Mouse (Mus musculus) spleen, adult 18-20 months (tissue): ENCODE data around the gene Sdr42e1.

Source experiments
- DNase-seq, 2 experiments: peaks; one replicate each; pipeline ENCODE4 v3.0.0; 2022; ENCODE audit warnings: mixed read lengths in 2 of 2

The Sdr42e1 gene

DNA sequence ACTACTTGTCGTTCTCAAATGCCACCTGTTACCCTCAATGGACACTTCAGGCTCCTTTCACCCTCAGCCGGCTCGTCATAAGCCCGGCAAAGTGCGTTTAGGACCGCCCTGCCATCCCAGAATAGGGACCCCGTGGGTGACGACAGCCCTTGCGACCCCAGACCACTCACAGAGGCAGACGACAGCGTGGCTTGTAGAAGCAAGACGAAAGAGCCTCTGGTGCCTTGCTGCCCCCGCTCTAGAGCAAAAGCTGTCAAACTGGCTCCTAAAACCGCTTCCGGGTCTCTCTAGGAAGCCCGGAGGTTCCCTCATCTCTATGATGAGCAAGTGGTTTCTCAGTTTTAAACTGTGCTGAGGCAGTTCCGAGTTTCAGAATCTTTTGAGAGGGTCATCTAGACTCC, at the start of gene Sdr42e1:
TSS of gene Sdr42e1 (minus strand) at position 260 of the 401 bp plus-strand sequence.
- DNase-seq, result peak; percentile 24 to 50

DNA sequence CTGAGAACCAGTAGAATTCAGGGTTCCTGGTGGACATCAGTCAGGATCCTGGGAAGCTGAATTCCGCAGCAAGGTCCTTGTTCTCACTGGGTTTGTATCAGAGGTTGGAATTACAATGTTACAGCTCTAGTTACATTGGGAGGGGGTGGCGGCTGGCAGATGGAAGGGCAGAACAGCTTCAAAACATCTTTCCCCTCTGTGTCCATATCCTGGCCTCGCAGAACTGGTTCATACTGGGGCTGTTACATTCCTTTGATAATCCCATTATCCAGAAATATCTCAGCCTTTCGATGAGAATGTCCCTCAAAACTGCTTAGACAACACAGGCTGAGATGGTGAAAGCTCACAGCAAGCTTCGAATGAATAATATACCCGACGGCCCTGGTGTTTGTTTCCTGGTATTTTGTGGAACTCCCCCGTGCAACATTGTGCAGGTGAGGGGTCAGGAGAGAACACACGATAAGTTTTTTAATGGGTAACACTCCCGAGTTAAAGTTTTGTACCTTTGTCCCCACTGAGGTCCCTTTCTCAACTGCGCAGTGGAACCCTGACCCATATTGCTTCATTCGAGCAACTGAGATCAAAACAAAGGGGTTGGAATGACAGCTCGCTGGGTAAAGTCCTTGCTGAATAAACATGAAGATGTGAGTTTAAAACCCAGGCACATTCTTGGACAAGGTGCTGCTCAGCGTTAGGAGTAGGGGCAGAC, 44.8 kb upstream of the Sdr42e1 start:
- DNase-seq, result no peak

DNA sequence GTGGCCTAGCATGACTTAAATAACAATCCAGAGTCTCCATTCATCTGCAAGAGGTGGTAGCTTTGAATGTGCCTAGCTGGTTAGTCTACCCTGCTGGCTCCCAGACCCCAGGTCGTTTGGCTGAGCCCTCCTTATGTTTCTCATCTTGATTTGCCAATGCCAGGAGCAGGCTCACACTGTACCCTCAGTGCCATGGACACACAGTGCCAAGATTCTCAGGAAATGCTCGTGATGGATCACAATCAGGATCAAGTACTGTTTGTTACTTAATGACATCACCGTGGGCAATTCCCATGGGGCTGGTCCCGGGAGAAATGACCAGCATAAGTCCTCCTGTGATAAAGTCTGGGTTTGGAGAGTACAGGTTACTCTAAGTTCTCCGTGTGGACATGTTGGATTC, 42.4 kb upstream of the Sdr42e1 start:
- DNase-seq, result no peak

DNA sequence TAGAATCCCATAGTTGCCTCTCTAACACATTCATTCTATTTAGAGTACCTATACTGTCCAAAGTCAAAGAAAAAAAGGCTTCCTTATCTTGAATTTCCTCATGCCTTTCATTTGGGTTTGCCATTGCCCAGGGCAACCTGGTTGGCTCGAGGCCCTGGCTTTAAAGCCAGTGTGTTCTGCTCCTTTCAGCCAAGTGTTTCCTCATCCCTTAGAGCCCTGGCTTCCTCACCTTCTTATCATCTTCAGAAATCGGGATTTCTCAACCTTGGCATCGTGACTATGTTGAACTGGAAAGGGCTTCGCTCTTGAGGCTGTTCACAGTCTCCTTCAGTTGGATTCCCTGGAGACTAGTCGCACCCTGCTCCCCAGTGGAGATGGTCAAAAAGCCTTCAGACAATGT, 41.1 kb upstream of the Sdr42e1 start:
- no peak for DNase-seq

DNA sequence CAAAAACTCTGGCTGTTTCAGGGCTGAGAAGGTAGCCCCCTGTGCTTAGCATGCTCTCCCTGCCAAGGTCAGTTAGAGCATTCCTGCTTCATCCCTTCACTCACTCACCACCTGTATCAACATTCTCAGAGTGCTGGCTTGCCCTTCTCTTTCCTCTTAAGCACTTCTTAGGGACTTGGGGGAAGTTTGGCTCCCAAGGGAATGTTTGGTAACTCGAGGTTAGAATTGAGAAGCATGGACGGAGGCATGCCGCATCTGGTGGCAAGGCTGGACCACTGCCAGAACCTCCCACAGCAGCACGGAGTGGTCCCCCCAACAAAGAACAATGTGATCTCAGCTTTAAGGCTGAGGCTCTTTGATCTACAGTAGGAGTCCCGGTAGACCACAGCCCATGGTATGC, 38.7 kb upstream of the Sdr42e1 start:
- no peak for DNase-seq

DNA sequence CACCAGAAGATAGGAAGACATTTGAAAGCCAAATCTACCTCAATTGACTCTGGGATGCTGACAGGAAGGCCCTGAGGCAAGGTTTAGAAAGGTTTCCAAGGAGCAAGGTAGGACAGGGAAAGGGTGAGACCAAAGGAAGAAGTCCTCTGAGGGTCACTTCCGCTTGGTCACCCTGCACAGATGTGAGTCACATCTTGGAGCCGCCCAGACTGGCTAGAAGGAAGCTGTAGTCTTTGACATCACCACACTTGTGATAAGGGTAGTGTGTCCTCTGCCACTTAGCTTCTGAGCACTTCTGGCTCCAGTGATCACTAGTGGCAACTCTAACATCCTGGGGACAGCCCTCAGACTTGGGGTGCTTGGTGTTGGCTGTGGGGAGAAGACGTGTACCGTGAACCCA, 32.7 kb upstream of the Sdr42e1 start:
- no peak for DNase-seq

DNA sequence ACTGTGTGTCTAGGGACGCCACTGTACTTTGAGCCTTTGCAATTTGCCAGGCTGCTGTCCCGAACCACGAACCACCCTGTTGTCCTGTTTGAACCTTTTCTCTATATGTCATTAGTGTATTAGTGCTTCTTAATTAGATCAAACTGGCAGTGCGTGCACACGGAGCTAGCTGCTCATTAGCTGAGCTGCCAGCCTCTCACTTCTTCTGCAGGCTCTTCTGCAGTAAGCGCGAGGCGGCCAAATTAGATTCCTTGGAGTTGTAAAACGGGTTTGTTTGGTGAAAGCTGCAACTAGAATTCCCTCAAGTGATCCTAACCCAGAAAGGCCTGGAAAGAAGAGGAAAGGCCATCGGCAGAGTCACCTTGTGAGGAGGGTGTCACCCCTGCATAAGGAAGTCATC, 29.2 kb upstream of the Sdr42e1 start:
- no peak for DNase-seq

DNA sequence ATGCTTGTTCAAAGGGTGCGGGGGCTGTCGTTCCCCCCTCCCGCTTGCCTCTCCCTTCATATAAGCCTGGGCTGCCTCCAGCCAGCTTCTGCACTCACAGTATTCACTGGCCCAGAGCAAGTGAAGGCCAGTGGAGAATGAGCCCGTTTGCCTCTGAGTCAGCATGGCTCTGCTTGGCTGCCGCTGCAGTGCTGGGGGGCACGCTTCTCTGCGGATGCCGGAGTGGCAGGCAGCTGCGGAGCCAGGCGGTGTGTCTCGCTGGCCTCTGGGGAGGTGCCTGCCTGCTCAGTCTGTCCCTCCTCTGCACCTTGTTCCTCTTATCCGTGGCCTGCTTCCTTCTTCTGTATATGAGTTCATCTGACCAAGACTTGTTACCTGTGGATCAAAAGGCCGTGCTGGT, 28.4 kb upstream of the Sdr42e1 start, which contains the start of gene Hsd17b2:
TSS of gene Hsd17b2 (plus strand) at position 46 of the 400 bp plus-strand sequence.
- peak; percentile 6 to 10 for DNase-seq

DNA sequence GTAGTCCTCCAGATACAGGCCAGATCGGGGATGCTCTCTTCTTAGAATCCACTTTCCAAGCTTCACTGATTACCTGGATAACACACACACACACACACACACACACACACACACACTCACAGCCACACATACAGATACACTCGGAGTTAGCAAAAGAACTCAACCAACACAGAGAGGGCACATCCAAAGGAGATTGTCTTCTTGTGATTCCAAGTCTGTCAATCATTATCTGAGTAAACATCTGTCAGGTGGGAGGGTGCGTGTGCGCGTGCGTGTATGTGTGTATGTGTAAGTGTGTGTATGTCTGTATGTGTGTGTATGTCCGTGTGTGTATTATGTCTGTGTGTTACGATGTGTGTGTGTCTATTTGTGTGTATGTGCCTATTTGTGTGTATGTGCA, 27.8 kb upstream of the Sdr42e1 start:
- no peak for DNase-seq

DNA sequence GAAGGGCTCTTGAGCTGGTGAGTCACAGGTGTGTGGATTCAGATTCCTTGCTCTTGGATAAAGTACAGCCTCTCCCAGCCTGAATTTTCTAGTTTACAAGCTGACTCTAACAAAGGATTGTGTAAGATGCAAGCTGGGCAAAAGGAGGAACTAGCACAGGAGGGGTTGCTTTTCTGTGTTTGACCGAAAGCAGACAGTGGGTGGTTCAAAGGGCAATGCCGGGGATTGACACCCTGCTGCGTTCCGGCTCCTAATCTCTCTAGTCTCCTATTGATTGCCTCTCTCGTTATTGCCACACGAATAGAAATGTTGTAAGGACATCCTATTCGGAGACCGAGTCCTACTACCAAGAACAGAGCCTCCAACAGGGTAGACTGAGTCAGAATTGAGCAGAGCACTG, 27.2 kb upstream of the Sdr42e1 start:
- DNase-seq, result no peak

DNA sequence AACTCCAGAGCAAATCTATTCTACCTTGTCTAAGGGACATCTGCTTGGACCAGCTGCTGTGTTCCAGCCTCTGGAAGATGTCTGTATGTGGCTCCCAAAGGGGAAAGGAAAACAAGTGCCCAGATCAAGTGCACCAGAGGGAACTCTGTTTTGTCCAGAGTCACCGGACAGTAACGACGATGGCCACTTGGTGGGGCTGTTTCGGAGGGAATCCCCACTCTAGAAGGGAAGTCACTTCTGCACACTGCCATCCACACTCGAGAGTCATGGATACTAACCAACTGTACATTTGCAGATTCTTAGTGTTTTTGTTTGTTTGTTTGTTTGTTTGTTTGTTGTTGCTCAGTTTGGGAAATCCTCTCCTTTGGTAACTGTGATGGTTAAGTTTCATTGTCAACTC, 23.8 kb upstream of the Sdr42e1 start:
- DNase-seq, result no peak

DNA sequence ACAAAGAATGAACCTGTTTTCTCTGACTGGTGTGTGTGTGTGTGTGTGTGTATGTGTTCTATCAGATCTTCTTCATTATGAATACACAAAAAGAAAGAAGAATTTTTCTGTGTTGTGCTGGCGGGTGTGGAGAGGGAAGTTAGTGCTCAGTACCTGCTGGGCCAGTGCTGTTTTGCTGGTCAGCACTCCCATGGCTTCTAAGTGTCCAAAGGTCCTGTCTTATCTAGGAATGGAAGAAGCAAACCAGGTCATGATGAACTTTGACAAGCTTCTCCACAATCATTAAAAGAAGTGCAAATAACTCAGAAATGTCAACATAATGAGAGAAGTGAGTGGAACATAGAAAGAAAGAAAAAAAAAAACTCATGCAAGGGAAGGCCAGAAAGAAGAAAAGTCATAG, 22.1 kb upstream of the Sdr42e1 start:
- DNase-seq, result no peak

DNA sequence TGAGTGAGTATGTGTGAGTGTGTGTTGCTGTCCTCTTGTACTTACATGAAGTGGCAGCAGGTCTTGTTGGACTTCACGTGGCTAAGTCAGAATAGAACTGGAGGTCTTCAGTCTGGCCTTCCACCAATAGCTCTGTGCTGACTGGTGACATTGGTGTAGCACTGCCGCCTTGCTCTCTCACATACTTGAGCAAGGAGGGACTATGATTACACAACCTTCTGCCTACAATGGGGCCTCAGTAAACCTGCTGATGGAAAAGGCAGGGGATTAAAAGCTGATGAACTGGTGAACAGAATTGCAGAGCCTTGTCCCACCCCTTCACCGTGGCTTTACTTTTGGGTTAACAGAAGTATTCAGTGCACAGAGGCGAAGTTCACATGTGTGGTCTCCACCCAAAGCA, 18.6 kb upstream of the Sdr42e1 start:
- DNase-seq, result no peak

DNA sequence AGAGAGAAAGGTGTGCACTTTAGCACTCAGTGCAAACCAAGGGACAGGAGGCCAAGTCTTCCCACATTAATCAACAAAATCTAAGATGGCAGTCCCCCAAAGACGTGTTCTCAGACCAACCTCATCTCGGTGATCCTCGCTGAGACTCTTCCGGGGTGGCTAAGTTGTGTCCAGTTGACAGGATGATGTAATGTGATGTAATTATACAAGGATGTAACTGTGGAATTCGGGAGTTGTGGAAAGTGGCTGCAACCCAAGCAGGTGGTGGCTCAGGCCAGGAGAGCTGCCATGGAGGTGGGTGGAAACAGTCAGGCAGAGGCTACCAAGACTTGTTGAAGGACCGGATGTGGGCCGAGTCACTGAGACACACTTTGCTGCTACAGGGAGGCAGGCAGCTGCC, 14.4 kb upstream of the Sdr42e1 start:
- DNase-seq, result no peak

DNA sequence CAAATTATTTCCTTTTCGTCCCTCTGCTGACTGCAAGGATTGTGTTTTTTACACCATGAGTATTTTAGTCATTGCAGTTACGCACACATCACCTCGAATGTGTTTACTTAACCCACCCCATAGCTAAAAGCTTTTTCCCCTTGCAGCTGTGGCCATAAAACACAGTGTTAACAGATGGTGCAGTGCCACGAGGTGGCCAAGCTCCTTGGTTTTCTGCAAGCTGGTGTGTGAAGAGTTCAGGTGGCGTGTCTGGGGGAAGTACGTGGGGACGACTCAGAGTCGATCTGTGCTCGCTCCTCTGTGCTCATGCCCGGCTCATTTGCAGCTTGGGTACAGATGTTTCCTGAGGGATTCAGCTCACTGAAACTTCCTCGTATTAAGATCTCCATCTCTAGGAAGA, 11.0 kb upstream of the Sdr42e1 start:
- DNase-seq, result no peak

DNA sequence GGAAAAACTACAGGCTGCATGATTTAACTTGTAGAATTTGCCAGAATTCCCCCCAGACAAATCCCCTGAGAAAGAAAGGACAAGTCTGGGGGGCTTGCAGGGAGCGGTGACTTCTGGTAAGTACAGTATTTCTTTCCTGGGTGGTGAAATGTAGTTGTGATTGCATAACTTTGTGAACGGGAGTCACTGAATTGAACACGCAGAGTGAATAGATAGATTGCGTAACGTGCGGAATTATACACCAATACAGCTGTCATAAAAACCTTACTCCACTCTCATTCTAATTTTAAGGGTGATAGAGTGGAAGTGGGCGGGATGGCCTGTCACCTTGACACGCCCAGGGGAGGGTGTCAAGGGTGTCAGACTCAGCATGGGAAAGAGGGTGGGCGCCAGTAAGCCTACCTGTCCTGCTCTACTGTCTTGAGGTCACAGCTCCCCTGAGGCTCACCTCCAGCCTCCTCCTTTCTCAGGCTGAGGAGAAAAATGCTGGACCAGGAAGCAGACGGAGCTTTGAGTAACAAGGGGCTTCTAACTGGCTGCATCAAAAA, 10.5 kb upstream of the Sdr42e1 start:
- DNase-seq, result no peak

DNA sequence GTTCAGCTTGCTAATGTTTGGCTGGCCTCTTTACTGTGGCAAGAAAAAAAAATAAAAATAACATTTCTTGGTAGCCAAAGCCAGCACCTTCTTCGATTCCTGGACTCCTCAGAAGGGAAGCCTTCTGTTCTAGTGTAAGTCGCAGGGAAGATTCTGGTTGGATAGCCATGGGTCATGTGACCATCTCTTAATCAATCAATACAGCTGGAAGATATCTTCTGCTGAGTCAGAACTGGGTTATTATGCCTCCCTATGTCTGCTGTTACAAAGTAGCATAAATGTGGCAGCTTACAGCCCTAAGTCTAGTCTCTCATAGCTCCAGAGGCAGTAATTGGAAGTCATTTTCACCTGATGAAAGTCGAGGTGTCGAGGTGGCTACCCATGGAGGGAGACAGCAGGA, 5.2 kb upstream of the Sdr42e1 start:
- DNase-seq, result no peak

DNA sequence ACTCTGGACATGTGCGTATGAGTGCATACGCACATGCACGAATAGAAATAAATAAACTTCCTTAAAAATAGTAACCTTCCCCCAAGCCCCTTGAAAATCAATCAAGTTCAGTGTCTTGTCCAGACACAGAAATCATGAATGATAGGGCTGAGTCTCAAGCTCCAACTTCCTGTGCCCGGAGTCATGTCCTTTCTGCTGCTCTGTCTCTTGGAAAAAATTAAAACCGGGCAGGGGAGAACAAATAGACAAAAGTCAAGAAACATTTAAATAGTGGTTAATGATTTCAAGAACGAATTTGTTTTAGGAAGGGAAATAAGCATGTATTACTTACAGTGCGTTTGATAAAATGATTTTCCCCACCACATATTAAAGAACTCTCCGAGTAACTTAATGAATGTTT, 3.5 kb upstream of the Sdr42e1 start:
- DNase-seq, result no peak

DNA sequence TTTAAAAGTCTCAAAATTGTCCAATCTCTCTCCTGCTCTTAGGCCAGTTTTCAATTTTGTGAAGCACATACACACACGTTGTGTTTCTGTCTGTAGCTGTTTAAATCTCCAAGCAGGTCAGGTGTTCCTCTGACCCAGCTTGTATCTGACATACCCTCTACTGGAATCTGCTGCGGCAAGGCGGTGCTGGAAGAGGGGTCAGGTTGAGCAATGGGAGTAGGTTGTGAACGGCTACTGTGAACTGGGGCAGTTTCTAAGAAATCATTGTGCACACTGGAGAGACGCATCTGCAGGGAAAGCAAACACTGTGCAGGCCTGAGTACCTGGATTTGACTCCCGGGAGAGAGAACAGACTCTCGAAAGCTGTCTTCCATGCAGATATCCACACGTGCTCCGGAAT, 3.0 kb upstream of the Sdr42e1 start:
- DNase-seq, result no peak

DNA sequence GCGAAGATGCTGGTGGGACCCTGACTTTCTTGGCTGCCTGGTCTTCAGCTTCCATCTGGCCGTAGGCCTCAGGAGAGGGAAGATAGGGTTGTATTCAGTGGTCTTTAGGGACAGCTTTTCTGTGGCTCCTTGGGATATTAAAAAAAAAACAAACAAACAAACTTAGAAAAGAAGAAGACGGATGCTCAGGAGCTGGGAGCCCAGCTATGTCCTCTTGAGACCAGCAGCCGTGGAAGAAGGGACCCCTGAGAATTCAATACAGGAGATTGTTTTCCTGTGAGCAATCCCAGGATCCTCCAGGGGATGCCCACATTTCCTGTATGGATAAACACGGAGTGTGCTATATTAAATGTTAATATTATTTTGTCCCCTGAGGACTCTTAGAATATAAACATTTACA, 1.7 kb upstream of the Sdr42e1 start:
- no peak for DNase-seq

DNA sequence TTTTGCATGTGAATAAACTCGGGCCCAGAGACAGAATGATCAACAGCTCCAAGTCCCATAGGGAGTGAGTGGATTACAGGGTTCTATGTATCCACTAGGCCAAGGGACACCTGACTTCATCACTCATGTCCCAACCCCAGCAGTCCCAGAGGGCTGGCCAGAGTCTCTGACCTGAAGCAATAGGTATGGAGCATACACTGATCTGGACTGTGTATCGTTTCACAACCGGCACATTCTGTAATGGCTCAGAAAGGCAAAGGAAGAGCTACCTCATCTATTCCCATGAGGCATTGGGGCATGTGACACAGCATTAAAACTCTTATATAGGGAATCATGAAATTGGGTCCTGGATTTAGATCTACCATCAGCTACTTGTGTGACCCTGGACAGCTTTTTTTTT, 931 bp downstream of the Sdr42e1 start:
- DNase-seq, result no peak

DNA sequence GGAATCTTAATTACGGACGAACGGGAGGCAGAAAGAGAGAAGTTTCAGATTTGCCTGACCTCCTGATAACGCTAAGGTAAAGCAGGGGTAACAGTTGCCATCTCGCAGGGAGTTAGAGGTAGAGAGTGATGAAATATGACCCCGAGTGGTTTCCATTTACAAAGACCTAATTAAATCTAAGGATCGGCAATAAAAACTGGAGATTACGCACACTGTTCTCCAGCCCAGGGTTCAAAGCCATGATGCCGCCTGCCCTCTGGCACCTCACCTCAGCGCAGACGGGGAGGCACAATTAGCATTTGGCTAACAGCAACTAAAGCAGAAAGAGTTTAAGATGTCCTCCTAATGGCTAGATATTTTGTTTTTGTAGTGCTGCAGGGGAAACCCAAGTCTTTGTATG, 3.0 kb downstream of the Sdr42e1 start:
- DNase-seq, result no peak

DNA sequence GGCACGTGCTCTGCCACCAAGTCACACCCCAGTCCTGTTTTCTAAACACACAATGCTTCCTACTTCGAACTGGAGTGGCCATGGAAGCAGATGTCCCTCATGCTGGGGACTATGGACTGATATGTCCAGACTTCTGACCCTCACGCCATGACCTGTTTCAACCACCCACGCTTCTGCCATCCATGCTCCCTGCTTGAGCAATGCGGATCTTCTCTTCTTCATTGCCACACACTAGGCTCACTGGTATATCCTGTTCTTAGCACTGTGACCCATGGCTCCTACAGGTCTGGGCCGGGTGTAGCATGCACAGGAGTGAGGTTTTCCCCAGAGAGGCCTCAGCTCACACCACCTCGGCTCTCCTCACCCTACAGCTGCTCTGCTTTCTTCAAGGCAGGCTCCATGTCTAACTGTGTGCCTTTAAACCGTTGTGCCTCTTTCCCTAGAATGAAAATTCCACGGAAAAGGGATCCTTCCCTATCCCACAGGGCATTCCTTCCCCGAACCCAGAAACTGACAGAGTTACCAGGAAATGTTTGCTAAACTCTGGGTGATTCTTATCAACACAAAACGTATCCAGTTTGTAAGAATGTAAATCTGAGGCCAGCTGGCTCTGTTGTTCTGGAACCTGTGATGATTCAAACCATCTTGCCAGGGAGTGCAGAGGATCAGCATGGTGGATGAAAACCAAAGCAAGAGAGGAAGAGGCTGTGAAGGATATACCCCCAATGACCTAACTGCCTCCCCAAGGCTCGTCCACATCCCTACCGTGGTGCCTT, 6.0 kb downstream of the Sdr42e1 start:
- no peak for DNase-seq

DNA sequence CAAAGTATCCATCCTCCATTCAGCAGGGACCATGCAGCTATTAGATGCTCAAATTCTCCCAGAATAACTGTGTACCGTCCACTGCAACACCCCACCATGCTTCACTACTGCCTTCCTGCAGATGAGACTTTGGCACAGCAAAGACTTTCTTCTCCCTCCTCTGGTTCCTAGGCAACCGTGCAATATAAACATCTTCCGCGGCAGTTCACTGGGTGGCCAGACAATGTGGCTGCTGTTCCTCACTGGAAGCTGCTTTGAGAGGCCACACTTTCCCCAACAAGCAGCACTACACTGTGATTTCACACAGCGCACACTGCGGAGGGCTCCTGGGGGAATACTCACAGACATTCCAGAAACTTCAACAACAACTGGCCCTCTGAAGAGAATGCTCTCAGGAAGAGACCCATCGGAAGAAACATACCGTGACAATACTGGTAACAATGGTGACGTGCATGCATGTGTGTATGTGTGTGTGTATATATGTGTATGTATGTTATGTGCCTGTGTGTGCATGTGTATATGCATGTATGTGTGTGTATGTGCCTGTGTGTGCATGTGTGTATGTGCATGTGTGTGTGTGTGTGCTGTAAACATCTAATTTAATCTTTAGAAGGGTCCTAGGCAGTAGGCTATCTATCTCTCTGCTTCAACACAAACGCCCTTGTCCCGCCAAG, 13.0 kb downstream of the Sdr42e1 start:
- no peak for DNase-seq
